Mouse (Mus musculus): Measurements from ENCODE around the gene Slc3a2. TPM values are rescaled to one million over a fixed set of nuclear protein-coding genes. Genes with fewer than 3 reads are reported as not detected.
"Not testable (repeated sequence)": the region's sequence is repeated elsewhere in the genome, so short reads cannot be mapped to it uniquely, and the experiment has no call there.

Gene Slc3a2
- polyA plus RNA-seq, 1 experiment from 2014 or later, result 153 TPM

DNA sequence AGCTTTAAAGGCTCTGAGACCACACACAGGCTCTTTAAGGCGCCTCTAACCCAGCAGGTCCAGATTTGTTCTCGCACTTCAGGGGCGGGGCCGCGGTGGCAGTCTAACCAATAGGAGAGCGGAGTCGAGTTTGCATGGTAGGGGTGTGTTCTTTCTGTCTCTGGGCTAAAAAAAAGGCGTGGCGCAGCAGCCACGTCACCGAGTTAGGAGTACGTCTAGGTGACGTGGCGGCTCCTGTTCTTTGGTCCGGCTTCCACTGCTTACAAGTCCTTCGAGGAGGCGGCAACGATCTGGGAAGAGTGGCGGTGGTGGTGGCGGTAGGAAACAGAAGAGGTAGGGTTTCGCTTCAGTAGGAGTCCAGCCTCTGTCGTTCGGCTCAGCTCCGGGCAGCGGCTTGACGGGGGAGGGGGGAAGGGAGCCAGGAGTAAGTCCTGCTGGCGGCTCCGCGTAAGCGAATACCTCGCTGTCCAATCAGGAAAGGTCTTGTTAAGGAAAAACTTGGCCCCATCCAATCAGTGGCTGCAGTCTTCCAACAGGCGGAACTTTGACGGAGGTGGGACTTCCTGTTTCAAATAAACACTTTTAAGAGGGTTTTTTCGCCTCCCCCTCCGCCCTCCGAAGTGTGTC is 18.2 kb upstream of the Slc3a2 start, which contains the start of gene Stx5a:
Gene Stx5a (plus strand): TSS at position 171 of the 627 bp plus-strand sequence.
- under 1% methylated on average over 36 of the region's 36 CpGs for WGBS
- Histone ChIP-seq H3K9ac (peak within 1 kb of the TSS; percentile 93), H3K27me3 (no peaks in the 10 kb centered on the region), H3K9me3 (no peaks in the 10 kb centered on the region), H3K27ac (peak within 1 kb of the TSS; percentile 96), H3K4me1 (replicated peaks) (peaks cover 32% of the 10 kb centered on the region), H3K36me3 (peaks cover 69% of the 10 kb centered on the region), H3K4me2 (peak within 1 kb of the TSS; percentile 98), H3K4me3 (peak within 1 kb of the TSS; percentile 92)
- peak; percentile 99 for ATAC-seq (ENCODE audit: low FRiP score)

DNA sequence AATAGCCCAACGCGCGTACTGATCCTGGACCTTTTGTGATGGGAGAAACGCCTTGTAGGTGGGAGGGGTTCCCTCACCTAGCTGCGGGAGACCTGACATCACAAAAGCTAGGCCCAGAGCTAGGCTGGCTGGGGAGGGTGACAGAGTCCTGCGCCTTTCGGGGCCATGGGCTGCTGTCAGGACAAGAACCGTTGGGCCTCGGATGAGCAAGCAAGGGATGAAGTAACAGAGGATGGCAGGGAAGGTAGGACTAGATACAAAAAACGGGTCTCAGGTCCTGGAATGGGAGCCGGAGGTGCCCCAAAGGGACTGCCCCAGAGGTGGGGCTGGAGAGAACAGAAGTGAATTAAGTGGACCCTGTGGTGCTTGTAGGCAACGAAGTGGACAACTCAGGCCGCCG is 17.4 kb upstream of the Slc3a2 start, which contains the start of gene 1700092M07Rik:
Gene 1700092M07Rik (plus strand): TSS at position 116 of the 400 bp plus-strand sequence.
- peak within 1 kb of the TSS; percentile 93 for H3K9ac ChIP-seq

DNA sequence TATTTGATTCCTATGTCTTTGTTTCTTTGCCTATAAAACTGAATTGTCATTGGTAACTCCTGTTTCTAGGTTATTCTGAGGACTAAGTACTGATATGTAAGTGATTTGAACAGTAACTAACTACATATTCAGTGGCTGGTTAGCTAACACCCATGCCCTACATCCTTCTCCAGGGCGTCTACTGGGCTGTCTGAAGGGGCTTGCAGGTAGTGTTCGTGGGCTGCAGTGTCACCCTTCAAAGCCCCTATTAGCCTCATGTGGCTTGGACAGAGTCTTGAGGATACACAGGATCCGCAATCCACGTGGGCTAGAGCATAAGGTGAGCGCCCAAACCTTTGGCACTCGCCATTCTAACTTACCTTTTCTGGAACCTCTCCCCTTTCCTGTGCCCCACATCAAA is 16.5 kb upstream of the Slc3a2 start:
- no peak for ATAC-seq (ENCODE audit: low FRiP score)
- WGBS, result 94% methylated on average over 6 of the region's 6 CpGs
- no peak overlapping the region for H3K9ac ChIP-seq

More for the DNA sequence above, 17.4 kb upstream of the Slc3a2 start, which contains the start of gene 1700092M07Rik:
- WGBS, result 70% methylated on average over 14 of the region's 14 CpGs
- H3K27me3 ChIP-seq, result no peaks in the 10 kb centered on the region
- no peaks in the 10 kb centered on the region for H3K9me3 ChIP-seq
- H3K4me1 ChIP-seq (replicated peaks), result peaks cover 36% of the 10 kb centered on the region
- peaks cover 61% of the 10 kb centered on the region for H3K36me3 ChIP-seq
- H3K4me3 ChIP-seq, result peak within 1 kb of the TSS; percentile 92
- no peak for ATAC-seq (ENCODE audit: low FRiP score)
- H3K4me2 ChIP-seq, result peak within 1 kb of the TSS; percentile 98
- peak within 1 kb of the TSS; percentile 96 for H3K27ac ChIP-seq

DNA sequence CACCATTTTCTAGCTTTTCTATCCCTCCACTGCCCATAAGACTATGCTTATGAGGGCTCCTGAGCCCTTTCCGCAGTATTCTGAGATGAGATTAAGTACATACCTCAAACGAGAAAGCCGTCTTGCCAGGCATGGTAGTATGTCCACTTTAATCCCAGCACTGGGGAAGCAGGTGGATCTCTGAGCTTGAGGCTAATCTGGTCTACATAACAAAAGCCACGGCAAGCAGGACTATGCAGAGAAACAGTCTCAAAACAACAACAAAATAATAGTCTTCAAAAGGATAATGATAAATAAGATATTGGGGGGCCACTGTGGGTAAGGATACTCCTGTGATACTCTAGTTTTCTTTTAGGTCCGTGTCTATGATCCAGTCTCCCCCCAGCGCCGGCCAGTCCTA is 15.7 kb upstream of the Slc3a2 start:
- peaks cover 41% of the 10 kb centered on the region for H3K4me1 ChIP-seq (replicated peaks)
- no peaks in the 10 kb centered on the region for H3K9me3 ChIP-seq
- H3K4me3 ChIP-seq, result no peak overlapping the region
- no peak for ATAC-seq (ENCODE audit: low FRiP score)
- no peaks in the 10 kb centered on the region for H3K27me3 ChIP-seq
- no peak overlapping the region for H3K4me2 ChIP-seq
- H3K36me3 ChIP-seq, result peaks cover 44% of the 10 kb centered on the region
- no peak overlapping the region for H3K9ac ChIP-seq
- WGBS, result 90% methylated on average over 7 of the region's 7 CpGs
- no peak overlapping the region for H3K27ac ChIP-seq

More for the DNA sequence above, 16.5 kb upstream of the Slc3a2 start:
- Histone ChIP-seq H3K27ac (no peak overlapping the region), H3K4me1 (replicated peaks) (peaks cover 41% of the 10 kb centered on the region), H3K4me2 (no peak overlapping the region), H3K36me3 (peaks cover 51% of the 10 kb centered on the region), H3K4me3 (no peak overlapping the region), H3K27me3 (no peaks in the 10 kb centered on the region), H3K9me3 (no peaks in the 10 kb centered on the region)

DNA sequence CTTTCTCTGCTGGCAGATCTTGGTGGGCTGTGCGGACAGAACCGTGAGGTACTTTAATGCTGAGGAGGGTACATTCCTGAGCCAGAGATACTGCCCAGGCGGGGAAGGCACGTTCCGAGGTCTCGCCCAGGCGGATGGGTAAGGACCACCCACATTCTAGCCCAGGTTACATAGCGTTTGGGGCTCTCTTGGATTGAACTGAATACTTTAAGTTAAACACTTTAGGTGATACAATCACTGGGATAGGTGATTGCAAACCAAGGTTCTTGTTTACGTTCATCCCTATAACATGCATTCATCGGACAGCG is 12.9 kb upstream of the Slc3a2 start:
- H3K4me3 ChIP-seq, result peak overlapping the region; percentile 85

DNA sequence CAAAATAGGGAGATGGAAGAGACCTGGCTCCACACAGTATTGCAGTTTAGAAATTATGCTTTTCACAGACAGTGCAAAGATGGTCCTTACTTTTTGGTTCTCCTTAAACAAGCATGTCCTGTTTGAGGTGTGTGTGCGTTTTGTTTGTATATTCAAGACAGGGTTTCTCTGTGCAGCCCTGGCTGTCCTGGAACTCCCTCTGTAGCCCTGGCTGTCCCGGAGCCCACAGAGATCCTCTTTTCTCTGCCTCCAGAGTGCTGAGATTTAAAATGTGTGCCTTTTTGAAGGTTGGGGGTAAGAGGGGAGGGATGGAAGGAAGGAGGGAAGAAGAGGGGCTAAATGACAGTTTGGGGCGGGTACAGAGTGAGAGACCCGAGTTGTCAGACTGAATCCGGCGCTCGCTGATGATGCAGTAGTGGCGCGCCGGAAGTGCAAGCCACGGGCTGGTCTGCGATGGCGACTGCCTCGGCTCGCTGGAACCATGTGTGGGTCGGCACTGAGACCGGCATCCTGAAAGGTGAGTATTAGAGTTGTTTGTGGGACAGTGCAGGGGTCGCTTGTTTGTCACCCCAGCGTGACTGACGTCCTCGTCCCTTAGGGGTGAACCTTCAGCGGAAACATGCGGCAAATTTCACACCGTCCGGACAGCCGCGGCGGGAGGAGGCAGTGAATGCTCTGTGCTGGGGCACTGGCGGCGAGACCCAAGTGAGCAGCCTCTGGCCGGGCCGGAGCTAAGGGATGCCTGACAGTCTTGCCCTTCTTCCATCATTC is 12.4 kb upstream of the Slc3a2 start, which contains the start of gene Wdr74:
Gene Wdr74 (plus strand): TSS at position 439 of the 771 bp plus-strand sequence.
- no peaks in the 10 kb centered on the region; the same call in 1 of the 2 replicates for H3K27me3 ChIP-seq
- peak within 1 kb of the TSS; percentile 81 for H3K27ac ChIP-seq
- H3K9ac ChIP-seq, result peak within 1 kb of the TSS; percentile 87
- H3K36me3 ChIP-seq, result peaks cover 32% of the 10 kb centered on the region
- H3K9me3 ChIP-seq, result no peaks in the 10 kb centered on the region
- under 1% methylated on average over 32 of the region's 32 CpGs for WGBS
- peaks cover 22% of the 10 kb centered on the region for H3K4me1 ChIP-seq (replicated peaks)
- peak within 1 kb of the TSS; percentile 95 for H3K4me2 ChIP-seq
- H3K4me3 ChIP-seq, result peak within 1 kb of the TSS; percentile 85
- ATAC-seq (ENCODE audit: low FRiP score), result peak; percentile 94

More for the DNA sequence above, 12.9 kb upstream of the Slc3a2 start:
- Histone ChIP-seq H3K27ac (peak overlapping the region; percentile 81; the same call in 1 of the 2 replicates), H3K9ac (peak overlapping the region; percentile 87), H3K36me3 (peaks cover 32% of the 10 kb centered on the region), H3K4me1 (replicated peaks) (peaks cover 27% of the 10 kb centered on the region), H3K27me3 (no peaks in the 10 kb centered on the region; the same call in 1 of the 2 replicates), H3K4me2 (peak overlapping the region; percentile 95), H3K9me3 (no peaks in the 10 kb centered on the region)
- 2% methylated on average over 11 of the region's 11 CpGs for WGBS
- peak; percentile 49 for ATAC-seq (ENCODE audit: low FRiP score)

DNA sequence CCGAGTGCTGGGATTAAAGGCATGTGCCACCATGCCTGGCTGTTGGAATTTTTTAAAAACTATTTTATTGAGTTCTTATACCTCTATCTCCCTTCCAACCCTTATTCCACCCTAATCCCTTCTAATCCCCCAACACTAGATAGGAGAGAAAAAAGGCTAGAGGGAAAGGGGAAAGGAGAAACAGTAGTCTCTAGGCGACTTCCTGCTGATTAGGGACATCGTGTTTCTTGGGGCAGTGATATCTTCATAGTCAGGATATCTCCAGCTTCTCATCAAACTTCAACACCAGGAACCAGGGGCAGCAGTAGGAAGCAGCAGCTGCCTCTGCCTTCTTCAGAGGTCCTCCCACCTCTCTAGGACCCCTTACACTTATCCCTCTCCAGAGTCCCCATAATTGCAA is 11.2 kb upstream of the Slc3a2 start:
- no peak for ATAC-seq (ENCODE audit: low FRiP score)
- Histone ChIP-seq H3K4me3 (no peak overlapping the region), H3K27me3 (no peaks in the 10 kb centered on the region; the same call in 1 of the 2 replicates), H3K9me3 (no peaks in the 10 kb centered on the region), H3K4me2 (no peak overlapping the region), H3K9ac (no peak overlapping the region), H3K4me1 (replicated peaks) (peaks cover 18% of the 10 kb centered on the region), H3K27ac (no peak overlapping the region), H3K36me3 (peaks cover 19% of the 10 kb centered on the region)
- WGBS, result 80% methylated on average over 3 of the region's 3 CpGs

DNA sequence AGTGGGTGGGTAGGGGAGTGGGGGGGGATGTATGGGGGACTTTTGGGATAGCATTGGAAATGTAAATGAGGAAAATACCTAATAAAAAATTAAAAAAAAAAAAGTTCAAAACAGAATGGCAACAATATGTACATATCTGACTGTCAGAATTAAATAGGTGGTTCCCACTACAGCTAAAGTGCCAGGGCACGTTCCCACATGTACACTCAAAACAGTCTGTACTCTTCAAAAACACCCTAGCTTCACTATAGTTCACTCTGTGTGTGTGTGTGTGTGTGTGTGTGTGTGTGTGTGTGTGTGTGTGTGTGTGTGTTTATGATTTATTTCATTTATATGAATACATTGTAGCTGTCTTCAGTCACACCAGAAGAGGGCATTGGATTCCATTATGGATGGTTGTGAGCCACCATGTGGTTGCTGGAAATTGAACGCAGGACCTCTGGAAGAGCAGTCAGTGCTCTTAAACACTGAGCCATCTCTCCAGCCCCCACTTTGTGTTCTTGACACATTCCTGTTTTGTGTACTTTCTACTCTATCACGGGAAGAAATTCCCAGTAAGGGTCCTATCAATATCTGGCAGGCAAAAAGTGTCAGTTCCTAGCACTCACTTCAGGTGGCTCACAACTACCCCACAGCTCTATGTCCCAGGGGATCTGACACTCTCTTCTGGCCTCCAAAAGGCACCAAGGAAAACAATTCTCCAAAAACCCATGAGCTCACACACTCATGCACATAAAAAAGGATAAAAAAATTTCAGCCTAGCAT is 5.3 kb upstream of the Slc3a2 start:
- 47% methylated on average over 3 of the region's 3 CpGs for WGBS
- peaks cover 22% of the 10 kb centered on the region for H3K4me1 ChIP-seq (replicated peaks)
- peaks cover 28% of the 10 kb centered on the region for H3K36me3 ChIP-seq
- not testable (repeated sequence) for ATAC-seq (ENCODE audit: low FRiP score); H3K9ac ChIP-seq; H3K9me3 ChIP-seq; H3K4me2 ChIP-seq; H3K27me3 ChIP-seq; H3K4me3 ChIP-seq; H3K27ac ChIP-seq

DNA sequence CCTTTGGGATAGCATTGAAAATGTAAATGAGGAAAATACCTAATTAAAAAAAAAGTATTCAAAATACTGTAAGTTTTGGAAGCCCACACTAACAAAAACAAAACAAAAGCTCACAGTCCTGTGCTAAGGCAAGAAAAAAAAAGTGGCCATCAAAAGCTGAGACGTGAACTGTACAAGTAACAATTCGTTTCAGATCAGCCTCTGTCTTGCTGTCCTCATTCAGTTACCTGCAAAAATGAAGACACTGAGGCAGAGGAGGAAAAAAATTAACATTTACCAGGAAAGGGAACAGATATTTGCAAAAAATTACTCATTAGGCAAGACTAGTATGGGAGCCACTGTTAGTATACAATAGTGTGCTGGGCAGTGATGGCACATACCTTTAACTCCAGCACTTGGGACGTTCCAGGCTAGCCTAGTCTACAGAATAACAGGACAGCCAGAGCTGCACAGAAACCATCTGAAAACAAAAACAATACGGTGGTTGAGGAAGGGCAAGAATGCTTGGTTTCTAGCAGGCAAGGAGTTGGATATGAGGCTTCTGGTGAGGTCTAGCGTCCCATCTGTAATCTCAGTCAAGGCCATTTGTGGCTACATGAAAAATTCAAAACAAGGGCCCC is 4.4 kb upstream of the Slc3a2 start:
- Histone ChIP-seq H3K4me2 (no peak overlapping the region), H3K9ac (no peak overlapping the region), H3K27ac (no peak overlapping the region), H3K27me3 (no peaks in the 10 kb centered on the region; the same call in 1 of the 2 replicates), H3K36me3 (peaks cover 28% of the 10 kb centered on the region), H3K4me3 (no peak overlapping the region), H3K9me3 (no peaks in the 10 kb centered on the region), H3K4me1 (replicated peaks) (peaks cover 22% of the 10 kb centered on the region)
- ATAC-seq (ENCODE audit: low FRiP score), result no peak
- 35% methylated on average over 5 of the region's 5 CpGs for WGBS

DNA sequence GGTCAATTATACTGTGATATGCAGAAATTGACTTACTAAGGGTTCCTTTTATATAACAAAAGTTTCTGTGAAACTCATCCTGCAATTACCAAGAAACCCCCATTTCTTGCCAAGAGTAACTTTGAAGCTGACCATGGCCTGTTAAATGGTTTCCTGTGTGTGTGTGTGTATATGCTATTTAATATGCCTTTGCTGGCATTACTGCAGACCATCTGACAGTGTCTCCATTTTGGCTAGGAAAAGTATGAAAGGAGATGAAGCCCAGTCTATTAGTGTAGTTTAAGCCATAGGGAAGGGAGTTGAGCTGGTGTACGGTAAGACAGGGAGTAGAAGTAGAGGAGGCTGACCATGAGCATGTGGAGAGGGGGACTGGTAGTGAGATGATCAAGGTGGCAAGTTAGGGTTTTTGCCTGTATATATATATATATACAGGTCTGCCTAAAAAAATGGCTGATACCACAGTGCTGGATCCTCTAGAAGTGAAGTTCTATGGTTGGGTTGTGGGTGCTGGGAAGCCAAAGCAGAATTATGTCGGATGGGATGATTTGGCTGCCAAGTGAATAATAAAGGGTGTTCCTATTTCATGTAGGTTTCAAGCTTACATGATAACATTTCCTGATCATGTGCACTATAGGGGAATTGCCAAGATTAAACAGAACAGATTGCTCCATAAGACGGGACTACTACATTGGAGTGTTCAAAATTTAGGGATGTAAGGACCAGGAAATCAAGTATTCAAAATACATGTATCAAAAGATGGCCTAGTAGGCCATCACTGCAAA is 3.6 kb upstream of the Slc3a2 start:
- no peak for ATAC-seq (ENCODE audit: low FRiP score)
- H3K9me3 ChIP-seq, result no peaks in the 10 kb centered on the region
- no peak overlapping the region for H3K4me2 ChIP-seq
- H3K27me3 ChIP-seq, result no peaks in the 10 kb centered on the region
- peaks cover 28% of the 10 kb centered on the region for H3K36me3 ChIP-seq
- H3K9ac ChIP-seq, result no peak overlapping the region
- H3K4me3 ChIP-seq, result no peak overlapping the region
- no peak overlapping the region for H3K27ac ChIP-seq
- WGBS, result 18% methylated on average over 3 of the region's 3 CpGs
- peaks cover 30% of the 10 kb centered on the region for H3K4me1 ChIP-seq (replicated peaks)

DNA sequence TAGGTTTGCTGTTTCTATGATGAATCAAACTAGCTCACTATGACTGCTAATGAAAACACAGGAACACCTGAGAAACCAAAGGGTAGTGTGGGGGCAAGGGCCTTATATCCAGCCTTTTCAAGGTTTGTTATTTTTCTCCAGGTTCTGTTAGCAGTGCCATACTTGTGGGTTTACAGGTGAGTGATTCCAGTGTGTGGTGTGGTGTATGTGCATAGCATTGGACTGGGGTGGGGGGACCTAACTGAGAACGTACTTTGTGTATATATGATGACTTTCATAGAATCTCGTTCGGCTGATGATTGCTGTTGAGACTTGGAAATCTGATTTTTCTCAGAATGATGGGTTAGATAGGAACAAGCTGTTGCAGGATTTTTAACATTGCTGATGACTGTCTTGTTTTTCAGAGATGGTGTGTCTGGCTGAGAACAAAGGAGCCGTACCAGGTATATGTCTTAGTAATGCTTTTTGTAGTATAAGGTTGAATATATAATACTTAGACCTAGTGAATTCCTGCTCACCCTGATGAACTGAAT is 2.0 kb upstream of the Slc3a2 start:
- H3K4me2 ChIP-seq, result peak overlapping the region; percentile 76
- 54% methylated on average over 4 of the region's 4 CpGs for WGBS
- no peaks in the 10 kb centered on the region for H3K27me3 ChIP-seq
- peak overlapping the region; percentile 68 for H3K4me3 ChIP-seq
- no peaks in the 10 kb centered on the region for H3K9me3 ChIP-seq
- H3K27ac ChIP-seq, result 0 out of 2 replicates have a peak overlapping the region, but pooled peaks have one; percentile 84
- H3K9ac ChIP-seq, result peak overlapping the region; percentile 96
- peaks cover 41% of the 10 kb centered on the region for H3K4me1 ChIP-seq (replicated peaks)
- ATAC-seq (ENCODE audit: low FRiP score), result no peak
- H3K36me3 ChIP-seq, result peaks cover 28% of the 10 kb centered on the region

Measured in hindbrain, embryonic 13.5 days (tissue).